Mouse (Mus musculus): ENCODE results near the gene Espn. TPM values are rescaled to one million over a fixed set of nuclear protein-coding genes. Genes with fewer than 3 reads are reported as not detected.
A peak's percentile ranks its signal among the peaks of the same experiment; 100 is the strongest.

The Espn gene
- total RNA-seq, 1 experiment from 2014 or later: 1.3 TPM

DNA sequence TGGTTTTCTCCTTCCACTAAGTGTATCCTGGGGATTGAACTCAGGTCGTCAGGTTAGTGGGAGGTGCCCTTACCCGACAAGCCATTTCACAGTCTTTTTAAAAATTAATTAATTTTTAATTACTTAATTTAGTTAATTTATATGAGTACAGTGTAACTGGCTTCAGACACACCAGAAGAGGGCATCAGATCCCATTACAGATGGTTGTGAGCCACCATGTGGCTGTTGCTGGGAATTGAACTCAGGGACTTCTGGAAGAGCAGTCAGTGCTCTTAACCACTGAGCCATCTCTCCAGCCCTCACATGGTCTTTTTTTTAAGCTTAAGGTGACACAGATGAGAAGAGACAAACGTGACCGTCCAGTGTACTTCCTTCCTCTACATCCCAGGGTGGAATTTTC, 2.8 kb upstream of the Espn start:
- no peak for ATAC-seq (replicated peaks; ENCODE audit: low read depth, poor library complexity, severe bottlenecking)

DNA sequence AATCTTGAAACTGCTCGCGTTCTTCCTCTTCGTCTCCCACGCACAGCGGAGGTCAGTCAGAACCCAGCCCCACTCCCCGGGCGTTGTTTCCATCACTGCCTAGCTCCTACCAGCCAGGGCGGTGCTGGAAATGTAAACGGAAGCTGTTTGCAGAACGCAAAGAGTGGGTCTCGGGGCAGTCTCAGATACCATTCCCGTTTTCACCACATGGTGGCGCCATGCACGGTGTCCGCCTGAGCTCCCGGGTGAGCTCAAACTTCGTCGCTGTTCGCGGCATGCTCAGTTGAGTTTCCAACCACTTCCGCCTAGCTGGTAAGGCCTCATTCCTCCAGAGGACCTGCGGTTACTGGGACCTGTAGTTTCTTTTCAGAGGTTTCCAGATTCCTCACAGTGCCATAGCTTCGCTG, 1.6 kb upstream of the Espn start:
- peak; percentile 80 for ATAC-seq (replicated peaks; ENCODE audit: low read depth, poor library complexity, severe bottlenecking)

- ATAC-seq (replicated peaks; ENCODE audit: low read depth, poor library complexity, severe bottlenecking): no peak
Measured at GRCm38 (mm10) chr4:152151451-152151965, 663 bp downstream of the Espn start.

DNA sequence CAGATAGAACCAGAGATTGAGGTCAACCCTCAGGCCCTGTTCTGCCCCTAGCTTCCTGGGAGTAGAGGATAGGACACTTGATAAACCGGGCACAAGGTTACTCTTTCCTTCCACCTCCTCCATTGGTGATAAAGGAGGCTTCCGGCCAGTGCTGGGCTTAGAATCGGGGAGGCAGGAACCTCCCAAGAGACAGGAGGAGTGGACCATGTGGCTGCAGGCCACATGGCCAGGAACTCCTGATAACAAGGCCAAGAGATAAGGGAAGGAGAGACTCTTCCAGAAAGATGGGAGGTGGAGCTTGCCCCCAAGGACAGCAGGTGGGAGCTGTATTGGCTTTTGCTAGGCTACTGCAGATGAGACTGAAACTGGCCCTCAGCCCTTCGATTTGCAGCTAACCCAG, 1.6 kb downstream of the Espn start:
- no peak for ATAC-seq (replicated peaks; ENCODE audit: low read depth, poor library complexity, severe bottlenecking)

DNA sequence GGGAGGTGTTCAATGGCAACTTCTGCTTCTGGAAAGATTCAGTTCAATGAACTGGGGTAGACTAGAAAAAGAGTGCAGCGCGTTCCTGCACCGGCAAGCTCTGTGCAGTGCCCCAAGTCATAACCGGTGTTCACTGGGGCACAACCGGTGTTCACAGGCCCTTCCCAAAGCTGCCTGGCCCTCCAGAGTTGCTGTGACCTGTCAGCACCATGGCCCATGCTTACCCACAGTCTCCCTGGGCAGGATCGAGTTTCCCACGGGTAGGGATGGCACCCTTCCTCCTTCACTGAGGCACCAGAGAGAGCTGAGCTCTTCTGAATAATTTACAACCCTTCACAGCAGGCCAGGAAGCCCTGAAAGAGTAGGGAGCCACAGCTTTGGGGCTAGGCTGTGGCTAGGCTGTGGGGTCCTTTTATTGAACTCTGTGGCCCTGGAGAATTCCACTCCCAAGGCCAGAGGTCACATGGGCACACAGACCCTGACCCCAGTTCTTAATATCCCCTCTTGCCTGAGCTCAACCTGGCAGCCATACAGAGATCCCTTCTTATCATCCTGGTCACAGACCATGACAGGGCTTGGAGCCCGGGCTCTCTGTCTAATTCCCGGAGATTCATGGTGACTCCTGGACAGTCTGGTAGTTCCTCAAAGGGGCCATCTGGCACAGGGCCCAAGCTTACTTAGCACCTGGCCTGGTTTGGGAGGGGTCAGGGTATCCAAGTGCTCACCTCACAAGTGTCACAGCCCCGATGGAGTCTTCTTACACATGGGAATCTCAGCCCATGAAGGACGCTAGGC, 5.9 kb downstream of the Espn start:
- no peak for ATAC-seq (replicated peaks; ENCODE audit: low read depth, poor library complexity, severe bottlenecking)

DNA sequence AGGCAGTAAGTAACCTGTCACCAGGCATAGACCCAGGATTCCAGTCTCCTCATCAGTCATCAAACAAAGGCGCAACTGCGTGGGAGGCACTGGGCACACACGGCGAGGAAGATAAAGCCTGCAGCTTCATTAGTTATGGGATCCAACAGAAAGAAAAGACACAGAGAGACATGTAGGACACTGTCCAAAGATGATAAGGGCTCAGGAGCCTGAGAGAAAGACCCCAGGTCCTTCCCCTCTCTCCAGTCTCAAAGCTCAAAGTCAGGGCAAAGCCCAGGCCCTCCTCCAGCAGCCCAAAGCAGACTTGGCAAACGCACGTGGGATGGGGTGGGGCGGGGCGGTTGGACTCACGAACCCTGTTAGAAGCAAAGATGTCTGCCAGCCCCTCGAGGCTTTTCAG, 6.7 kb downstream of the Espn start:
- no peak for ATAC-seq (replicated peaks; ENCODE audit: low read depth, poor library complexity, severe bottlenecking)

- ATAC-seq (replicated peaks; ENCODE audit: low read depth, poor library complexity, severe bottlenecking): no peak
Measured at GRCm38 (mm10) chr4:152143632-152144031, 8.5 kb downstream of the Espn start.

GRCm38 (mm10) chr4:152141521-152142135, 10.5 kb downstream of the Espn start:
- ATAC-seq (replicated peaks; ENCODE audit: low read depth, poor library complexity, severe bottlenecking): no peak

DNA sequence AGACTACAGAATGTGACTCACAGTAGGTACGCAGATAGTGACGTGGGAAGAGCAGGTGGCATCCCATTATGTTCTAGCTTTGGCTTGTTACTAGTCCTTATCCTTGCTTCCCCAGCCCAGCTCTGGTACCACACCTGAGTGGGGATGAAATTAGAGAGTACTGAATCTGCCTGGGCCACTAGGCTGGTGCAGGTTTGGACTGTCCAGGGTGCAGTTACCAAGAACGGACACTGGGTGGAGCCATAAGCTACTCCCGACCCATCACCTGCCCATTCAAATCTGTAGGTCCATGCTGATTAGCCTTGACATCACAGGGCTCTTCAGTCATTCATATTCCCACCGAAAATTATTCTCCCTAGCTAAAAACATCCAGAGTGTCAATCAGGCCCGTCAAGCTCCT, 11.7 kb downstream of the Espn start:
- peak; percentile 49 for ATAC-seq (replicated peaks; ENCODE audit: low read depth, poor library complexity, severe bottlenecking)

DNA sequence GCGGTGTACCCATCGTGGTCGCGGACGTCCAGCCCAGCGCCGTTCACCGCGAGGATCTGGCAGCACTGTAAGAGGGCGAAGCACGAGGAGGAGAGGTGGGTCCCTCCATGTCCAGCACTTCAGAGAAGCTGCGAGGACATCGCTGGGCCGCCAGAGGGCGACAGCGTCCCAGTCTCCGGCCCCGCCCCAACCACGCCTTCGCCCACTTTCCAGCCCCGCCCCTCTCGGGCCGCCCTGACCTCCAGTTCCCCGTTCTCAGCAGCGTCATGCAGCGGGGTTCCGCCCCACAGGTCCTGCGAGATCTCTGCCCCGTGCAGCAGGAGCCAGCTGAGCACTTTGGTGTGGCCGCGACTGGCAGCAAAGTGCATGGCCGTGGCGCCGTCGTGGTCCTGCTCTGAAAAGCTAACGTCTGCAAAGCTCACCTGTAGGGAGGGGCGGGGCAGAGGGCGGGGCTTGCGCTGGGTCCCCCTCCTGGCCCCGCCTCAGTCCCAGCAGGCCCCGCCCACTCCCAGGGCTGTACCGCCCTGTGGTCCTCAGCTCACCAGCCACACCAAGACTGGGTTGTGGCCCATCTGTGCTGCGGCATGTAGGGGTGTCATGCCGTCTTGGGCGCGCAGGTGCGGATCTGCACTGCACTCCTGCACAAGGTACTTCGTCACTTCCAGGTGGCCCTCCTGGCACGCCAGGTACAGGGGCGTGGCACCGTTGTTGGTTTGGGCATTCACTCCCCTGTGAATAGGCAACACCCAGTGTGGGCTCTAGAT, 13.5 kb downstream of the Espn start:
- peak; percentile 84 for ATAC-seq (replicated peaks; ENCODE audit: low read depth, poor library complexity, severe bottlenecking)

- no peak for ATAC-seq (replicated peaks; ENCODE audit: low read depth, poor library complexity, severe bottlenecking)
Measured at GRCm38 (mm10) chr4:152136876-152137250, 15.3 kb downstream of the Espn start.

DNA sequence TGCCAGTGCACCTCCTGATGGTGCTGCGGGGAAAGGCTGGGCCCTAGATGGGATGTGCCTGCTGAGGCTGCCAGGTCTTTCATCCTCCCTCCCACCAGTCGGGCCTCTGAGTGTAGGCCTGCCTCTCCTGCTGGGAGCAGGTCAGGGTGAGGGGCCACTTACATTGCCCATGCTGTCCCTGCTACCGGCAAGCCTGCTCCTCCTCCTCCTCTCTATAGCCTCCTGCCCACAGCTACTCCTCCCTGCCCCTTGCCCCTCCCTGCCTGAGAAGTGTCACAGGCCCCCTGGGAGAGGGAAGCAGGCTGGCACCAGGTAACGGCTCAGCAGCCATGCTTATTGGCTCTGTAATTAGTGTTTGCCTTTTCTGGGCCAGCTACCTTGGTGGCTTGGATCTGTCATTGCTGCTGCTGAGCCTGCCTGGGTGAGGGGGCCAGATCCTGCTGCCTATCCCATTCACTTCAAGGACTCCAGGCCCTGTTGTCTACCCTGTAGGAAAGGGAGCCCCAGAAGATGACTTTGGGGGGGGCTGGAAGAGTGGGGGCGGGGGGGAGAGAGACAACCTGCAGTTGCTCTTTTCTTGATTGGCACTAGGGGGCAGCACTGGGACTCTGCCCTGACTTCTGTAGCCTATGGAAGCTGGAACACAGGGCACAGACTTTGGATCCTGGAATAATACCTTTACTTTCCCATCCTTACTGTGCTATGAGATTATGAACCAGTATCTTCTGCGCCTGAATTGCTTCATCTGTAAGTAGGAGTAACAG, 15.9 kb downstream of the Espn start:
- no peak for ATAC-seq (replicated peaks; ENCODE audit: low read depth, poor library complexity, severe bottlenecking)

- no peak for ATAC-seq (replicated peaks; ENCODE audit: low read depth, poor library complexity, severe bottlenecking)
Measured at GRCm38 (mm10) chr4:152135363-152135762, 16.8 kb downstream of the Espn start.

DNA sequence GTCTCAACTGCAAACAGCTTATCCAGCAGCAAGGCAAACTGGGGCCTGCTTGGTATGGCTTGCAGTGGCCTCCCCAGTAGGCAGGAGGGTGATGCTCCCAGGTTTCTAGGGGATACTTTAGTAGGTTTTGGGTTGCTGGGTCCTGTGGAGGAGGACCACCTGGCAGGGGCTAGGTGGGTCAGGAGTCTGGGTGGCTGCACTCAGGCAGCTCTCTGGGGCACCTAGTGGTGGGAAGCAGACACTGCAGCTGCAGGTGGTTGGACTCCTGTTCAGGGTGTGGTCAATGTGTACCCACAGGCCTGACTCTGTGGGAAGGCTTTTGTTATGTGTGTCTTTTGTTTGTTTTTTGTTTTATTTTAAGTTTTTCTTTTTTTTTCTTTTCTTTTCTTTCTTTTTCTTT, 17.7 kb downstream of the Espn start:
- ATAC-seq (replicated peaks; ENCODE audit: low read depth, poor library complexity, severe bottlenecking): peak; percentile 42; the same call in 1 of the 2 replicates

- no peak for ATAC-seq (replicated peaks; ENCODE audit: low read depth, poor library complexity, severe bottlenecking)
Measured at GRCm38 (mm10) chr4:152133213-152133612, 19.0 kb downstream of the Espn start.

GRCm38 (mm10) chr4:152132772-152133169, 19.4 kb downstream of the Espn start:
- ATAC-seq (replicated peaks; ENCODE audit: low read depth, poor library complexity, severe bottlenecking): no peak

DNA sequence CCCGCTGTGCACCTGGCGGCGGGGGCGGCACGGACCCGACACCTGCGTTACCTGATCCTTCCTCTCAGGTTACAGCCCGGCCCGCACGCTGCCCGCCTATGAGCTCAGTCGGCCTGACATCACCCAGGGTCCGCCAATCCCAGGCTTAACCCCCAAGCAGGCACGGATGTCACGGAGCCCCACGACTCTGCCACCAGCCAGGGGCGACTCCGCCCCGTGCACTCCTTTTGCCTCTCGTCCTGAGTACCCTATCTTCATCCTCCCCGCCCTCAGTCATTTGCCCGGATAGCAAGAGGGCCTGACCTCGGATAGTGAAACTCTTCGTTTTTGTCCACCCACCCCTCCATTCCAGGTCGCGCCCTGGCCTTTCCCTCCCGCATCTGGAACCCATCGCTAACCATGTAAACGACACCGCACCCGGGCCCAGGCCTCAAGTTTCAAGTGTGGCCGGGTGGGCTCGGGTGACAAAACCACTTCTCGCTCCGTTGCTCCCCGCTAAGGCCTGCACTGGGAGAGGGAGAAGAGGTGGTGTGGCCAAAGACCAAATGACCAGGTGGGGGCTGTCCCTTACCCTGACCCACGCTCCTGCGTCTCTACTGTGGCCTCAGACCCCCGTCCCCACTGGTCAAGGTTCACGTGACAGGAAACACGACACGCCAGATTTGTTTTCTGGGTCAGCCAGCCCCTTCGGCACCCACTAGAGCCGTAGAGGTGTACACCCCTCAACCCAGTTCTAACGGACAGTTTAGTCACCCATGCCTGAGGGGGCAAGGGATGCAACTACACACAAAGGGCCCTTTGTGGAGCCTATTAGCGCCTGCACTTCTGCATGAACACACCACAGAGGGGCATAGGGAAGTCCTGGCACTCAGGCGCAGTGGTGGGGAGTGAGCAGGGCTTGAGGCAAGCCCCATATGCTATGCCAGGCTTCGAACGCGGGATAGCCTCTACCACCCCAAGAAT, 20.1 kb downstream of the Espn start:
- no peak for ATAC-seq (replicated peaks; ENCODE audit: low read depth, poor library complexity, severe bottlenecking)

GRCm38 (mm10) chr4:152130771-152131653, 21.2 kb downstream of the Espn start:
- peak; percentile 48 for ATAC-seq (replicated peaks; ENCODE audit: low read depth, poor library complexity, severe bottlenecking)
